Mouse (Mus musculus): ENCODE measurements around the gene Ctsw. TPM values are rescaled to one million over a fixed set of nuclear protein-coding genes. Genes with fewer than 3 reads are reported as not detected.
A peak's percentile ranks its signal among the peaks of the same experiment; 100 is the strongest.

Ctsw gene
- polyA plus RNA-seq, 2 experiments: 0.25 to 0.27 TPM

- Histone ChIP-seq H3K27ac (no peak overlapping the region), H3K4me2 (ENCODE audit: low read depth) (peak overlapping the region; percentile 77), H3K9me3 (ENCODE audit: control insufficient read depth, low read length) (no peaks in the 10 kb centered on the region), H3K4me1 (replicated peaks; ENCODE audit: control insufficient read depth in 2 of 2, insufficient read depth in 2 of 2, low read length in 1 of 2) (peaks cover 14 to 19% of the 10 kb centered on the region in 2 experiments), H3K27me3 (ENCODE audit: control insufficient read depth, insufficient read depth, low read length) (no peaks in the 10 kb centered on the region), H3K36me3 (replicated peaks; ENCODE audit: control insufficient read depth, insufficient read depth, low read depth) (no peaks in the 10 kb centered on the region), H3K9ac (replicated peaks) (no peak overlapping the region), H3K4me3 (ENCODE audit: insufficient read depth in 1 of 2, low read depth in 2 of 2, low read length in 2 of 2) (no peak overlapping the region)
- 61% methylated on average over 8 of the region's 8 CpGs for WGBS (ENCODE audit: insufficient replicate concordance)
- ATAC-seq (ENCODE audit: insufficient read depth) (no peak), DNase-seq (ENCODE audit: low read depth in 3 of 3, low spot score in 3 of 3) (no peak)
- TF ChIP-seq CTCF (IDR thresholded peaks at IDR 0.05; ENCODE audit: low read depth): no peak
- no peak for TF ChIP-seq EP300 (IDR thresholded peaks at IDR 0.05; ENCODE audit: low read depth)
Measured at GRCm38 (mm10) chr19:5455568-5455967, 12.7 kb downstream of the Ctsw start.

DNA sequence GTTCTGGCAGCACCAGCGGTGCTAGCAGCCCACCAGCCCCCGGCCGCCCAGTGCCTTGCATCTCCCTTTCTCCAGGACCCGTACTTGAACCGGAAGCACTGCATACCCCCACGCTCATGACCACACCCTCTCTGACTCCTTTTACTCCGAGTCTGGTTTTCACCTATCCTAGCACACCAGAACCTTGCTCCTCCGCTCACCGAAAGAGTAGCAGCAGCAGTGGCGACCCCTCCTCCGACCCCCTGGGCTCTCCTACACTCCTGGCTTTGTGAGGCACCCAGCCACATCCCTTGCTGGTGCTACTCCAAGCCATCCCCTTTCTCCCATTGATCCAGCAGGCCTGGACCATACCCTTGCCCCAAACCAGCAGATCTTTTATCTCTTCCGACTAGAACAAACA, 13.3 kb downstream of the Ctsw start:
- ATAC-seq (ENCODE audit: insufficient read depth) (no peak), DNase-seq (ENCODE audit: low read depth in 3 of 3, low spot score in 3 of 3) (no peak)
- Histone ChIP-seq H3K27me3 (ENCODE audit: control insufficient read depth, insufficient read depth, low read length) (peaks cover 4% of the 10 kb centered on the region; the same call in 1 of the 2 replicates), H3K36me3 (replicated peaks; ENCODE audit: control insufficient read depth, insufficient read depth, low read depth) (no peaks in the 10 kb centered on the region), H3K4me1 (replicated peaks; ENCODE audit: control insufficient read depth in 2 of 2, insufficient read depth in 2 of 2, low read length in 1 of 2) (peaks cover 12 to 19% of the 10 kb centered on the region in 2 experiments), H3K9ac (replicated peaks) (no peak overlapping the region), H3K4me2 (ENCODE audit: low read depth) (no peak overlapping the region; the same call in 1 of the 2 replicates), H3K9me3 (ENCODE audit: control insufficient read depth, low read length) (no peaks in the 10 kb centered on the region), H3K27ac (no peak overlapping the region), H3K4me3 (ENCODE audit: insufficient read depth in 1 of 2, low read depth in 2 of 2, low read length in 2 of 2) (no peak overlapping the region)
- TF ChIP-seq EP300 (IDR thresholded peaks at IDR 0.05; ENCODE audit: low read depth): no peak
- no peak for TF ChIP-seq CTCF (IDR thresholded peaks at IDR 0.05; ENCODE audit: low read depth)
- WGBS (ENCODE audit: insufficient replicate concordance): 81% methylated on average over 12 of the region's 12 CpGs

DNA sequence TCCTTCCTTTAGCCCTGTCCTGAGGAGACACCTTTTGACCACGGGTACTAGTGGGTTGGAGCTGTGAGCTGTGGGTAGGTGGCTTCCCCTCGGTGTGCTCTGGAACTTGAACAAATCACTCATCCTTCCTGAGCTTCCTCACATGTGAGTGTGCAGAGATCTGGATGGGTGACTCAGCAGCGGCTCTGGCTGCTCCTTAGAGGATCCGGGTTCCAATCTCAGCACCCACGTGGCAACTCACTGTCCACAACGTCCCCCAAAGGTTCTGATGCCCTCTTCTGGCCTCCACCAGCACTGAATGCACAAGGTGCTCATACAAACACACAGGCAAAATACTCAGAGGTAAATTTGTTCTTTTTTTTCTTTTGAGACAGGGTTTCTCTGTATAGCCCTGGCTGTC, 16.5 kb downstream of the Ctsw start:
- TF ChIP-seq EP300 (IDR thresholded peaks at IDR 0.05; ENCODE audit: low read depth) (no peak), CTCF (IDR thresholded peaks at IDR 0.05; ENCODE audit: low read depth) (no peak)

GRCm38 (mm10) chr19:5449673-5450072, 18.6 kb downstream of the Ctsw start:
- Histone ChIP-seq H3K4me3 (ENCODE audit: insufficient read depth in 1 of 2, low read depth in 2 of 2, low read length in 2 of 2) (no peak overlapping the region), H3K9ac (replicated peaks) (no peak overlapping the region), H3K36me3 (replicated peaks; ENCODE audit: control insufficient read depth, insufficient read depth, low read depth) (no peaks in the 10 kb centered on the region), H3K27ac (no peak overlapping the region), H3K4me1 (replicated peaks; ENCODE audit: control insufficient read depth in 2 of 2, insufficient read depth in 2 of 2, low read length in 1 of 2) (peaks cover 5 to 11% of the 10 kb centered on the region in 2 experiments), H3K4me2 (ENCODE audit: low read depth) (no peak overlapping the region), H3K9me3 (ENCODE audit: control insufficient read depth, low read length) (no peaks in the 10 kb centered on the region), H3K27me3 (ENCODE audit: control insufficient read depth, insufficient read depth, low read length) (peaks cover 41% of the 10 kb centered on the region)
- WGBS (ENCODE audit: insufficient replicate concordance): 64% methylated on average over 3 of the region's 3 CpGs
- TF ChIP-seq CTCF (IDR thresholded peaks at IDR 0.05; ENCODE audit: low read depth) (no peak), EP300 (IDR thresholded peaks at IDR 0.05; ENCODE audit: low read depth) (no peak)
- DNase-seq (ENCODE audit: low read depth in 3 of 3, low spot score in 3 of 3) (no peak), ATAC-seq (ENCODE audit: insufficient read depth) (no peak)

More for the DNA sequence above, 16.5 kb downstream of the Ctsw start:
- Histone ChIP-seq H3K36me3 (replicated peaks; ENCODE audit: control insufficient read depth, insufficient read depth, low read depth) (no peaks in the 10 kb centered on the region), H3K9ac (replicated peaks) (no peak overlapping the region), H3K4me1 (replicated peaks; ENCODE audit: control insufficient read depth in 2 of 2, insufficient read depth in 2 of 2, low read length in 1 of 2) (peaks cover 5 to 20% of the 10 kb centered on the region in 2 experiments), H3K27me3 (ENCODE audit: control insufficient read depth, insufficient read depth, low read length) (peaks cover 34% of the 10 kb centered on the region), H3K9me3 (ENCODE audit: control insufficient read depth, low read length) (no peaks in the 10 kb centered on the region), H3K4me2 (ENCODE audit: low read depth) (no peak overlapping the region), H3K27ac (no peak overlapping the region), H3K4me3 (ENCODE audit: insufficient read depth in 1 of 2, low read depth in 2 of 2, low read length in 2 of 2) (no peak overlapping the region)
- 46% methylated on average over 6 of the region's 6 CpGs for WGBS (ENCODE audit: insufficient replicate concordance)
- ATAC-seq (ENCODE audit: insufficient read depth): no peak
- DNase-seq (ENCODE audit: low read depth in 3 of 3, low spot score in 3 of 3): no peak

GRCm38 (mm10) chr19:5448354-5449150, 19.8 kb downstream of the Ctsw start:
- Histone ChIP-seq H3K9me3 (ENCODE audit: control insufficient read depth, low read length) (no peaks in the 10 kb centered on the region), H3K4me2 (ENCODE audit: low read depth) (peak overlapping the region; percentile 80), H3K4me1 (replicated peaks; ENCODE audit: control insufficient read depth in 2 of 2, insufficient read depth in 2 of 2, low read length in 1 of 2) (peaks cover 5 to 11% of the 10 kb centered on the region in 2 experiments), H3K27me3 (ENCODE audit: control insufficient read depth, insufficient read depth, low read length) (peaks cover 41% of the 10 kb centered on the region), H3K4me3 (ENCODE audit: insufficient read depth in 1 of 2, low read depth in 2 of 2, low read length in 2 of 2) (peak overlapping the region in 1 of 2 experiments; percentile 59; a peak in 2 of 4 replicates), H3K27ac (no peak overlapping the region), H3K9ac (replicated peaks) (no peak overlapping the region), H3K36me3 (replicated peaks; ENCODE audit: control insufficient read depth, insufficient read depth, low read depth) (no peaks in the 10 kb centered on the region)
- 3% methylated on average over 36 of the region's 36 CpGs for WGBS (ENCODE audit: insufficient replicate concordance)
- TF ChIP-seq EP300 (IDR thresholded peaks at IDR 0.05; ENCODE audit: low read depth): no peak
- no peak for TF ChIP-seq CTCF (IDR thresholded peaks at IDR 0.05; ENCODE audit: low read depth)
- DNase-seq (ENCODE audit: low read depth in 3 of 3, low spot score in 3 of 3): no peak
- ATAC-seq (ENCODE audit: insufficient read depth): peak; percentile 69
